Mouse (Mus musculus) CH12.LX (cell line): ENCODE measurements around the gene Fgf22.

Source experiments
- MAX ChIP-seq: IDR thresholded peaks from 2 replicates; pipeline ENCODE4 v1.6.1; 2011; ENCODE audit warnings: low read length, improper control_type of control experiment
- POLR2A ChIP-seq: IDR thresholded peaks from 2 replicates; pipeline ENCODE4 v1.6.1; 2011; ENCODE audit warnings: low read depth, mild to moderate bottlenecking, improper control_type of control experiment, low read length
- USF2 ChIP-seq: conservative IDR thresholded peaks from 2 replicates; pipeline ENCODE4 v1.6.1; 2011; ENCODE audit warnings: low read depth, low read length, improper control_type of control experiment

DNA sequence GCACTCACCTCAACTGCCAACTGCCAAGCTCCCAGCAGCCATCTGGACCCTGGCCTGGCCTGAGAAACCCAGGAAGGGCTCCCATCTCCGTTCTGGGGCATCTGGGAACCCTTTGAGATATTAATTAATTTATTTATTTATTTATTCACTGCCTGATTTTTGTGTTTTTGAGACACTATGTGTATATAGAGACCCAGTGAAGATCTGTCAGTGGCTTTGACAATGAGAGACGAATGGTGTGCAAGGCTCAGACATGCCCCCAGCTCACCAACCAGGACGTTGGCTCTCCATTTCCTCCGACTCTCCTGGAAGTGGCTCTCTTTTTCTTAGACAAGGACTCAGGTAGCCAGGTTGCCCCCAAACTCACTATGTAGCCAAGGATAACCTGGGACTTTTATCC lies 36.0 kb downstream of the Fgf22 start, which contains the start of gene Prss57:
- TF ChIP-seq USF2 (no peak), POLR2A (no peak), MAX (no peak)
